Mouse (Mus musculus): ENCODE measurements around the gene Topaz1. TPM values are rescaled to one million over a fixed set of nuclear protein-coding genes. Genes with fewer than 3 reads are reported as not detected.
A peak's percentile ranks its signal among the peaks of the same experiment; 100 is the strongest.
"Not testable (repeated sequence)": the region's sequence is repeated elsewhere in the genome, so short reads cannot be mapped to it uniquely, and the experiment has no call there.

Gene Topaz1
- polyA plus RNA-seq, 1 experiment from 2014 or later = not detected

DNA sequence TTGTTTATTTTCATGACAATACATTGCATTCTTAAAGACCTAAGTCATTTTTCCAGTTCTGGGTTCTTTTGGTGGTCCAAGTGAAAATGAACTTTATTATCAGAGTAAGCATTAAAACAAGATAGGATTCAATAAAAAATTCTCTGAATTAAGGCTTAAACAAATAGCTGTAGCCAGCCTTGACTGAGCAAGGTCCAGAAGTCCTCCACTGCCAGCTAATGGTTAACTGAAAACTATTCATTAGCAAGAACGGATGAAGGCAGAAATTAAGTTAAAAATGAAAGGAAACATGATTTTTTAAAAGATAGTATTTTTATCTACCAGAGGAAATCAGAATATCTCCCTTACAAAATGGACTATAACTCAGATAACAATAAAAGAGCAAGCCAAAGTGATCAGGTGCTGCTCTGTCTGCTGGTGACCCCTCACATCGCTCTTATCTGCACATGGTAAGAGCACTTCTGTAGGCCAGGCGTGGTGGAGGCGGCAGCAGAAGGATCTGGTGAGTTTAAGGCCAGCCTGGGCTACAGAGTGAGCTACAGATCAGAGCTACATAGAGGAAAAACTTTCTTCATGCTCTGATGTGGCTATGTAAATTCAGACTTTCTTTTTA is 68.2 kb downstream of the Topaz1 start:
- Histone ChIP-seq H3K36me3 (peaks cover 23% of the 10 kb centered on the region), H3K4me3 (no peak overlapping the region), H3K4me2 (replicated peaks) (no peak overlapping the region), H3K9me3 (no peaks in the 10 kb centered on the region), H3K27me3 (no peaks in the 10 kb centered on the region), H3K4me1 (no peaks in the 10 kb centered on the region), H3K9ac (replicated peaks) (no peak overlapping the region), H3K27ac (replicated peaks) (no peak overlapping the region)
- 85% methylated on average over 4 of the region's 4 CpGs for WGBS
- ATAC-seq (replicated peaks) = no peak

DNA sequence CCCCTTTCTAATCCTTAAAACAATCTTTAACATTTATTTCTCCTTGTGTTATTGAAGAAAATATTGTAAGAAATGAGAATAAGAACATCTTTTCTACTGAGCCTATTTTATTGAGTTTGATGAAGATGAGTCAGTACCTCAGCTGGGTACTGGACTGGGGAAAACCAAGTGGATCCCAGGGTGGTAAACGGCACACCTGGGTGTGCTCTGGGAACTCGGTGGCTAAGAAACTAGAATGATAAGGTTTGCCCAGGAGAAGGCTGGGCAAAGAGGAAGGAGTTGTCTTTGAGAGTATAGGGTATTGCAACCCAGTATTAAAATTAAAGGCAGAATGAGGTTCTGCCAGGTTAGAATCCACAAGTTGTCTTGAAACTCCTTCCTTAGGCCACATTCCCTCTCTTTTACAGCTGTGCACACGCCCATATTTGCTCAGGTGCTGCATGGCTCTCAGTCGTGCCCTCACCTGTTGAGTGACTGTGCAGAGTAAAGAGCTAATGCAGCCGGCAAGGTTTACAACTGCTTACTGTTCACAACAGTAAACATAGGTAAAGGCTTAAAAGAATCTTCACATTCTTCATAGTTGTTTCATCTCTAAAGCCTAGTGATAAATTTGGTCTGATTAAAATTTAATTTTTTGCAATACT is 76.3 kb downstream of the Topaz1 start:
- H3K4me1 ChIP-seq = no peaks in the 10 kb centered on the region
- no peaks in the 10 kb centered on the region for H3K9me3 ChIP-seq
- H3K36me3 ChIP-seq = peaks cover 54% of the 10 kb centered on the region
- no peak overlapping the region for H3K9ac ChIP-seq (replicated peaks)
- 89% methylated on average over 5 of the region's 5 CpGs for WGBS
- no peak overlapping the region for H3K4me2 ChIP-seq (replicated peaks)
- no peak overlapping the region for H3K4me3 ChIP-seq
- ATAC-seq (replicated peaks) = no peak
- no peak overlapping the region for H3K27ac ChIP-seq (replicated peaks)
- no peaks in the 10 kb centered on the region for H3K27me3 ChIP-seq

DNA sequence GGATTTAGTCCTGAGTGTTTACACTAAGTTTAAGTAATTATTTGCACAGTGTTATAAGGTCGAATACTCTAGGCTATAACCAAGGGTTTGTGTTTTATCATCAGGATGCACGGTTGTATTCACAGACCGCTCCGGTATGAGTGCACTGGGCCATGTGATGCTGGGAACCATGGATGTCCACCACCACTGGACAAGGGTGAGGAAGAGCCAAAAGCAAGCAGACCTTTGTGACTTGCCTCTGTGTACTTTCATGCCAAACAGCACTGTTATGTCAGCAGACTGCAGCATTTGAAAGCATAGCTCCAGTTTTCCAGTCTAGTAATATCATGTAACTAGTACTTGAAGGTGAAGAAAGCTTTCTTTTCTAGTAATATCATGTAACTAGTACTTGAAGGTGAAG is 79.6 kb downstream of the Topaz1 start:
- no peak overlapping the region for H3K27ac ChIP-seq (replicated peaks)
- no peak overlapping the region for H3K4me2 ChIP-seq (replicated peaks)
- no peak overlapping the region for H3K4me3 ChIP-seq
- H3K4me1 ChIP-seq = no peaks in the 10 kb centered on the region
- no peak for ATAC-seq (replicated peaks)
- peaks cover 46% of the 10 kb centered on the region for H3K36me3 ChIP-seq
- H3K27me3 ChIP-seq = no peaks in the 10 kb centered on the region
- H3K9me3 ChIP-seq = no peaks in the 10 kb centered on the region
- 95% methylated on average over 4 of the region's 4 CpGs for WGBS
- no peak overlapping the region for H3K9ac ChIP-seq (replicated peaks)

DNA sequence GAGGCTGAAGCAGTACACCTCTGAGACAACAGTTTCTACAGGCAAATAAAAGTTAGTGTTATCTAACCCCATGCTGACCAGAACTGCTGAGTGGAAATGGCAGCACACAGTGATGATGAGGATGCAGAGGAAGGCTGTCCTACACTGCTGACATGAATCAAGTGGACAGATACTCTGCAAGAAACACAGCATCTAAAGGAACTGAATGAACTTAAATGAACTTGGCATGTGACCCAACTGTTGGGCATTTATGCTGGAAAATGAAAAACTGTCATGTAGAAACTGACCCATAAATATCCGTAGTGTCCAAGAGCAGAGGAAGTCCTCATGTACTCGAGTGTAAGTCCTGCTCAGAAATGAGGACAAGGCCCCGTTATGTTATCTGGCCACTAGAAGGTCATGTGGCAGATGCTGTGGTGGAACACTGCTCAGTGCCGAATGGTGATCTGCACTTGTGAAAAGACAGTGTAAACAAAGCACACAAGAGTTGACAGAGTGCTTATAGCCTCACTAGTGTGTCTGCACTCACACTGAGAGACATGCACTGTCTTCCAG is 82.8 kb downstream of the Topaz1 start:
- Histone ChIP-seq H3K36me3 (peaks cover 38% of the 10 kb centered on the region), H3K4me3 (no peak overlapping the region), H3K27ac (replicated peaks) (no peak overlapping the region), H3K4me2 (replicated peaks) (no peak overlapping the region), H3K9ac (replicated peaks) (no peak overlapping the region), H3K9me3 (no peaks in the 10 kb centered on the region), H3K27me3 (no peaks in the 10 kb centered on the region), H3K4me1 (no peaks in the 10 kb centered on the region)
- no peak for ATAC-seq (replicated peaks)
- 84% methylated on average over 4 of the region's 4 CpGs for WGBS

DNA sequence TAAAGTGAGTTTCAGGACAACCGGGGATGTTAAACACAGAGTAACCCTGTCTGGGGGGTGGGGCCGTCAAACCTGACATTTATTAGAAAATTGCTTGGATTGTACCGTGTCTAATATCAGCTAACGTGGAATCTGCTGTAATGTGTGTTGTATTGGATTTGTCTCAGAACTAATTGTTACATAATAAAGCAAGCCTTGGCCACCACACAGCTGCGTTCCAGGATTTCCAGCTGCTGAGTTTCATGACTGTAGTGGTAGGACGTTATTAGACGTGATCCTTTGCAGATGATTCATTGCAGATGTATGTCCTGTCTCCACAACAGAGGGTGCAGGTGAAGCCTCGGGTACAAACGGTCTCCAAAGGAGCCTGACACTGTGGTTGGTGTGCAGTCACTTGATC is 89.0 kb downstream of the Topaz1 start:
- no peak overlapping the region for H3K9ac ChIP-seq (replicated peaks)
- no peaks in the 10 kb centered on the region for H3K9me3 ChIP-seq
- H3K27ac ChIP-seq (replicated peaks) = peak overlapping the region; percentile 57
- H3K27me3 ChIP-seq = no peaks in the 10 kb centered on the region
- WGBS = 49% methylated on average over 9 of the region's 9 CpGs
- H3K4me1 ChIP-seq = peaks cover 18% of the 10 kb centered on the region
- no peak overlapping the region for H3K4me3 ChIP-seq
- H3K36me3 ChIP-seq = peaks cover 4% of the 10 kb centered on the region
- H3K4me2 ChIP-seq (replicated peaks) = no peak overlapping the region
- 0 out of 2 replicates have a peak, but pooled peaks have one; percentile 10 for ATAC-seq (replicated peaks)

DNA sequence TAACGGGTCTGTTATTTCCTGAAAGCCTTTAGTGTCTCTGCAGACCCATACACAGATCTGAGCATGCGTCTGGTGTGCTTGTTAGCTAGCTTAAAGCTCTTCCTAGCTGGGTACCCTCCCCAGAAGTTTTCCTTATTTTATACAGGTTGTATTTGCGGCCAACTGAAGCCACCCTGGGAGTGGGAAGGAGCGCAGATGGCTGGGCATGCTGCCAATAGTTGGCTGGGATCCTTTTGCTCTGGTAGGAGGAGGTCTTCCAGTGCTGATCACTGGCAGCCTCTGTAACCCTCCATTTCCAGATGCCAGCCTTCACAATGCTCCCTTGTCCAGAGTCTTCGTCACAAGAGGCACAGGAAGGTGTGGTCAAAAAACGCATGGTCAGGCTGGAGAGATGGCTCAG is 89.6 kb downstream of the Topaz1 start:
- Histone ChIP-seq H3K36me3 (peaks cover 4% of the 10 kb centered on the region), H3K4me3 (no peak overlapping the region), H3K27me3 (no peaks in the 10 kb centered on the region), H3K27ac (replicated peaks) (peak overlapping the region; percentile 57), H3K4me2 (replicated peaks) (no peak overlapping the region), H3K9me3 (no peaks in the 10 kb centered on the region), H3K4me1 (peaks cover 18% of the 10 kb centered on the region), H3K9ac (replicated peaks) (no peak overlapping the region)
- WGBS = 18% methylated on average over 6 of the region's 6 CpGs
- ATAC-seq (replicated peaks) = peak; percentile 92

DNA sequence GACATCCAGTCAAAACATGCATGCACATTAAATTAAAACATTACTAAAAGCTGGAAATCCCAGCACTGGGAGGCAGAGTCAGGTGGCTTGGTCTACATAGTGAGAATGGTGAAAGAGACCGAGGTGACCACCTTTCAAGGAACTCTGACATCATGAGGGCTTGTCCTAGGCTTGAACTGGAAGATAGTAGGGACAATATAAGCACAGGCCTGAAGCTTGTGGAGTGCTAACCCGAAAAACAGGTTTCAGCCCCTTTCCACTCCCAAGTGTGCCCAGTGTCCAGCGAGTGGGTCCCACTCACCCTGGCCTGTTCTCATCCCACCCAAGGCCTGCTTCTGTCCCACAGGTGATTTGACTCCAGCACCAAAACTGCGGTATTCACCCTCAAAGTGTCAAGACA is 90.1 kb downstream of the Topaz1 start:
- Histone ChIP-seq H3K4me1 (peaks cover 18% of the 10 kb centered on the region), H3K4me2 (replicated peaks) (no peak overlapping the region), H3K27me3 (no peaks in the 10 kb centered on the region), H3K27ac (replicated peaks) (peak overlapping the region; percentile 57), H3K4me3 (no peak overlapping the region), H3K36me3 (peaks cover 4% of the 10 kb centered on the region), H3K9ac (replicated peaks) (no peak overlapping the region), H3K9me3 (no peaks in the 10 kb centered on the region)
- peak; percentile 51; the same call in 1 of the 2 replicates for ATAC-seq (replicated peaks)
- 77% methylated on average over 4 of the region's 4 CpGs for WGBS

DNA sequence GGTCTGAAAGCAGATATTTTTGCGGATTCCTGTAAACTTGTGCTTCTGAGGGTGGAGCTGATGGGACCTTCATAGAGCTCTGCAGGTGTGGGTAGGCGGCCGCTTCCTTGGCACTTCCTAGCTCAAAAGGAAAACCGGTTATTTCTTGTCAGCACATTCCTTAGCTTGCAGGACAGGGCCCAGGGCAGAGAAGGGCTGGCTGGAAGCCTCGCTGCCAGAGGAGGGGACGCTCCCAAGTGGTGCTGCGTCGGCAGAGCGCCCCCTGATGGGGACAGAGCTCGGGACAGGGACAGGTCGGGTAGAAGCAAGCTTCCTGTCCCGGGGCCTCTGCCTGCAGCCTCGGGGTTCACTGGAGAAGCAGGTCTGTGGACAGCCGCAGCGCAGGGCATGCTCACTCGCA is 90.5 kb downstream of the Topaz1 start:
- Histone ChIP-seq H3K27me3 (no peaks in the 10 kb centered on the region), H3K4me1 (peaks cover 18% of the 10 kb centered on the region), H3K4me2 (replicated peaks) (no peak overlapping the region), H3K36me3 (peaks cover 4% of the 10 kb centered on the region), H3K9me3 (no peaks in the 10 kb centered on the region), H3K4me3 (no peak overlapping the region), H3K27ac (replicated peaks) (no peak overlapping the region), H3K9ac (replicated peaks) (no peak overlapping the region)
- no peak for ATAC-seq (replicated peaks)
- 27% methylated on average over 16 of the region's 16 CpGs for WGBS

DNA sequence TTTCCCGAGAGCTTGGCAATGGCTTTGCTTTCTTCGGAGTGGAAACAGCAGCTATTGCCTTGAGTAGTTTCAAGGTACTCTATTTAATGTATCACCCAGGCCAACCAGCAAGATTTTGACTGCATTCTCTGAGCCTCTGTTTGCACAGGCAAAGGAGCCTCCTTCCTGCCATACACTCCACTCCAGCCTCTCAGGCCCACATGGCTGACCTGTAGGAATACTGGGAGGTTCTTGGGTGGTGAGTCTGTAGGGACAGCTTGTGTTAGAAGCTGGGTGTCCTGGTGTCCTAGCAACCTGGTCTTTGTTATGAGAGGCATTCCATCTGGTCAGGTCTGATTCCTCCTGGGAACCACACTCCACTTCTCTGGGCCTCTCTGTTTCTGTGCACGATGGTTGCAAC is 96.6 kb downstream of the Topaz1 start, which contains the start of gene Gm35549:
Gene Gm35549, minus strand, starts transcription at position 276 of the 400 bp plus-strand sequence.
- WGBS = 81% methylated on average over 3 of the region's 3 CpGs
- H3K27ac ChIP-seq (replicated peaks) = no peak within 1 kb of the TSS
- H3K4me1 ChIP-seq = peaks cover 11% of the 10 kb centered on the region; the same call in 1 of the 2 replicates
- no peak within 1 kb of the TSS for H3K4me2 ChIP-seq (replicated peaks)
- ATAC-seq (replicated peaks) = no peak
- no peak within 1 kb of the TSS for H3K4me3 ChIP-seq
- H3K36me3 ChIP-seq = peaks cover 6% of the 10 kb centered on the region
- no peak within 1 kb of the TSS for H3K9ac ChIP-seq (replicated peaks)
- H3K27me3 ChIP-seq = no peaks in the 10 kb centered on the region
- 0 out of 2 replicates have a peak, but pooled peaks cover 2% of the 10 kb centered on the region for H3K9me3 ChIP-seq

DNA sequence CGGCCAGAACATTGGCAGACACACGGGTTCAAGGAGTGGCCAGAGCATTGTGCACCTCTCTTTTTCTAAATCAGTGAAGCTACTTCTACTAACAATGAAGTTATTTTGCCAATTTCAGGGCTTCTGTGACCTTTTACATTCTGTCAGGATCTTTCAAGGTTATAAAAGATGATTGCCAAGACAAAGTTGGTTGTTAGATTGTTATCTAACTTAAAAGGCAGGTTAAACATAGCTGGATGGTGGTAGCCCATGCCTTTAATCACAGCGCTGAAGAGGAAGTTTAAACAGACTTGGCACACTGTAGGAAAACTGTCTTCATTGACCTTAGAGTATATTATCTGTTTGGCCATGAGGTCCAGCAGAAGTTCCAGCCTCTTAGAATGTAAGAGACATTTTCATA is 98.5 kb downstream of the Topaz1 start:
- peaks cover 11% of the 10 kb centered on the region; the same call in 1 of the 2 replicates for H3K4me1 ChIP-seq
- peak overlapping the region; percentile 34; the same call in 1 of the 2 replicates for H3K27ac ChIP-seq (replicated peaks)
- H3K36me3 ChIP-seq = peaks cover 24% of the 10 kb centered on the region
- H3K4me2 ChIP-seq (replicated peaks) = no peak overlapping the region
- H3K4me3 ChIP-seq = no peak overlapping the region
- H3K9me3 ChIP-seq = 0 out of 2 replicates have a peak, but pooled peaks cover 2% of the 10 kb centered on the region
- WGBS = 80% methylated on average over 3 of the region's 3 CpGs
- no peak overlapping the region for H3K9ac ChIP-seq (replicated peaks)
- H3K27me3 ChIP-seq = no peaks in the 10 kb centered on the region
- no peak for ATAC-seq (replicated peaks)

DNA sequence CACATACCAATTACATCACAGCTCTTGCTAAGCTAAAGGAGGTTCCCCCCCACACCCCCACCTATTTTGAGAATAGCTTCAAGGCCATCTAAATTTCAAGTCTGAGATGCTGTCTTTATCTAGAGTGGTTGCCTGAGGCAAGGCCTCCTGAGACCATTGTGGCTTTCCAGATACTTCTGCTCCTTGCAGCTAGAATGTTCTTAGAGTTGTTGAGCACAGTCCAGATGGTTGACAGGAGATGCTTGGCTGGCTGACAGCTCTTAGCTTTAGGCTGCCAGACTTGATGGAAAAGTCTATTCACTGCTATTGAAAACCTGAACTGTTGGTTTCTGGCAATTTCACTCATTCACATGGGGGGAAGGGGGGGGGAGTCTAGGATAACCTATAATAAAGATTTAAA is 99.0 kb downstream of the Topaz1 start:
- Histone ChIP-seq H3K9me3 (0 out of 2 replicates have a peak, but pooled peaks cover 2% of the 10 kb centered on the region), H3K4me2 (replicated peaks) (no peak overlapping the region), H3K36me3 (peaks cover 29% of the 10 kb centered on the region), H3K4me1 (peaks cover 11% of the 10 kb centered on the region; the same call in 1 of the 2 replicates), H3K27me3 (no peaks in the 10 kb centered on the region), H3K4me3 (no peak overlapping the region), H3K27ac (replicated peaks) (peak overlapping the region; percentile 34; the same call in 1 of the 2 replicates), H3K9ac (replicated peaks) (no peak overlapping the region)
- ATAC-seq (replicated peaks) = peak; percentile 69

DNA sequence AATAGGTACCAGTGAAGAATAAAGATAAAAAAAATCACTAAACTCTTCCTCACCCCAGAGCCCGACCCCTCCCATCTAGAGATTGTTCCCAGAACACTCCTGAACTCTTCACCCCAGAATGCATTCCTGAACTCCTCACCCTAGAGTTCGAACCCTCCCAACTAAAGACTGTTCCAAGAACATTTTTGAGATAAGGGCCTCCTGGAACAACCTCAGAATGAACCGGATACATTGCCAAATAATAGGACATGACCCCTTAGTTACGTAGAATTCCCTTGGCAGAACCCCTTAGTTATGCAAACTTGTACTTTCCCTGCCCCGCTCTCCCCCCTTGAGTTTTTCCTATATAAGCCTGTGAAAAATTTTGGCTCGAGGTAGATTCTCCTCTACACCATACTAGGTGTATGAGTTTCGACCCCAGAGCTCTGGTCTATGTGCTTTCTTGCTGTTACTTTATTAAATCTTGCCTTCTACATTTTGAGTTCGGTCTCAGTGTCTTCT is 100.7 kb downstream of the Topaz1 start:
- H3K9ac ChIP-seq (replicated peaks); H3K4me3 ChIP-seq; H3K27ac ChIP-seq (replicated peaks); H3K9me3 ChIP-seq; H3K4me2 ChIP-seq (replicated peaks); ATAC-seq (replicated peaks); H3K27me3 ChIP-seq: not testable (repeated sequence)
- peaks cover 11% of the 10 kb centered on the region; the same call in 1 of the 2 replicates for H3K4me1 ChIP-seq
- WGBS = 94% methylated on average over 8 of the region's 8 CpGs
- H3K36me3 ChIP-seq = peaks cover 46% of the 10 kb centered on the region
